In genomic region chr11:106536253-106536912, GRCm38 (mm10) we compare ENCODE assay signal across 9 mouse cellular contexts. TPM values are rescaled to one million over a fixed set of nuclear protein-coding genes. Genes with fewer than 3 reads are reported as not detected.
DNase-seq lines count a peak whose midpoint lies in the region; ATAC-seq and TF ChIP-seq lines count a peak whose summit lies in the region.
"Had no signal": no experiment of that assay in that cellular context is flagged by ENCODE, and none has a peak within 500 bp of the region (broad histone marks: within the 10 kb centered on the region; RNA-seq: fewer than 3 reads in every experiment).

No protein-coding gene starts in this region.

- H3K4me2 ChIP-seq in heart, embryonic 11.5 days = no peak overlapping the region
- no peak overlapping the region for H3K4me2 ChIP-seq in neural tube, embryonic 11.5 days (ENCODE audit: low read depth)

- TF ChIP-seq POLR2A in olfactory bulb, adult 2 months (IDR thresholded peaks at IDR 0.05; ENCODE audit: insufficient read depth, low read depth, low read length) = no peak

- DNase-seq in heart, adult 9 months (ENCODE audit: low spot score in 2 of 2) = no peak
- no peak for DNase-seq in neural tube, embryonic 11.5 days (ENCODE audit: low spot score)
- no peak for DNase-seq in neural tube, embryonic 10.5 days (ENCODE audit: extremely low spot score, low spot score)
- no peak for DNase-seq in limb, embryonic 10.5 days (ENCODE audit: low spot score)
- no peak for DNase-seq in urinary bladder, adult 2 months (ENCODE audit: low spot score)
- DNase-seq in adrenal gland, postnatal 10 days = no peak

- peak overlapping the region; percentile 84 for H3K27ac ChIP-seq in heart, embryonic 11.5 days (ENCODE audit: low read depth, low read length)
- H3K27ac ChIP-seq in neural tube, embryonic 11.5 days (ENCODE audit: low read depth, low read length) = peak overlapping the region; percentile 29; the same call in 1 of the 2 replicates
- peak overlapping the region; percentile 51 for H3K27ac ChIP-seq in limb, embryonic 10.5 days
- H3K27ac ChIP-seq in olfactory bulb, adult 2 months (ENCODE audit: insufficient read depth, low read depth, low read length) = 0 out of 2 replicates have a peak overlapping the region, but pooled peaks have one; percentile 5

- H3K27me3 ChIP-seq in heart, embryonic 11.5 days (ENCODE audit: control insufficient read depth, insufficient read depth, low read length) = no peaks in the 10 kb centered on the region
- no peaks in the 10 kb centered on the region for H3K27me3 ChIP-seq in neural tube, embryonic 11.5 days (ENCODE audit: control insufficient read depth, insufficient read depth, low read length)
- H3K27me3 ChIP-seq in limb, embryonic 10.5 days (ENCODE audit: low read depth, poor library complexity, severe bottlenecking) = no peaks in the 10 kb centered on the region
- H3K27me3 ChIP-seq: CH12.LX had no signal

- H3K9me3 ChIP-seq in heart, embryonic 11.5 days (replicated peaks; ENCODE audit: control insufficient read depth, low read length) = no peaks in the 10 kb centered on the region
- no peaks in the 10 kb centered on the region for H3K9me3 ChIP-seq in neural tube, embryonic 11.5 days (ENCODE audit: control insufficient read depth, low read length)
- H3K9me3 ChIP-seq in limb, embryonic 10.5 days (replicated peaks) = no peaks in the 10 kb centered on the region

- H3K4me1 ChIP-seq in heart, embryonic 11.5 days (ENCODE audit: control insufficient read depth, insufficient read depth, low read length) = 0 out of 2 replicates have a peak, but pooled peaks cover 5% of the 10 kb centered on the region
- H3K4me1 ChIP-seq in neural tube, embryonic 11.5 days (ENCODE audit: control insufficient read depth, insufficient read depth, low read length) = no peaks in the 10 kb centered on the region; the same call in 1 of the 2 replicates
- H3K4me1 ChIP-seq in limb, embryonic 10.5 days = peaks cover 40% of the 10 kb centered on the region
- peaks cover 19% of the 10 kb centered on the region for H3K4me1 ChIP-seq in olfactory bulb, adult 2 months (ENCODE audit: control insufficient read depth, insufficient read depth, low read length)

- no peak for TF ChIP-seq CTCF in olfactory bulb, adult 2 months (IDR thresholded peaks at IDR 0.05; ENCODE audit: insufficient read depth, low read depth, low read length)

- H3K9ac ChIP-seq in heart, embryonic 11.5 days (ENCODE audit: low read depth, low read length) = peak overlapping the region; percentile 44; the same call in 1 of the 2 replicates
- no peak overlapping the region for H3K9ac ChIP-seq in neural tube, embryonic 11.5 days (ENCODE audit: low read length)

- H3K4me3 ChIP-seq in heart, embryonic 11.5 days (ENCODE audit: low read depth, low read length) = no peak overlapping the region
- H3K4me3 ChIP-seq in neural tube, embryonic 11.5 days (ENCODE audit: low read depth, low read length) = no peak overlapping the region
- no peak overlapping the region for H3K4me3 ChIP-seq in limb, embryonic 10.5 days
- no peak overlapping the region for H3K4me3 ChIP-seq in olfactory bulb, adult 2 months (ENCODE audit: insufficient read depth, low read depth, low read length)

- peak; percentile 65 for ATAC-seq in heart, embryonic 11.5 days (replicated peaks; ENCODE audit: insufficient number of reproducible peaks, low FRiP score, low TSS enrichment)
- no peak for ATAC-seq in neural tube, embryonic 11.5 days (ENCODE audit: insufficient read depth, low FRiP score, low TSS enrichment)

- WGBS in heart, embryonic 11.5 days (ENCODE audit: insufficient replicate concordance) = 55% methylated on average over 11 of the region's 11 CpGs
- 79% methylated on average over 11 of the region's 11 CpGs for WGBS in neural tube, embryonic 11.5 days
- 89% methylated on average over 11 of the region's 11 CpGs for WGBS in limb, embryonic 10.5 days
- WGBS in olfactory bulb, adult 2 months = 59% methylated on average over 11 of the region's 11 CpGs

- H3K36me3 ChIP-seq in heart, embryonic 11.5 days (ENCODE audit: control insufficient read depth, insufficient read depth, low read length) = no peaks in the 10 kb centered on the region
- H3K36me3 ChIP-seq in neural tube, embryonic 11.5 days (ENCODE audit: control insufficient read depth, insufficient read depth, low read length) = no peaks in the 10 kb centered on the region
- peaks cover 19% of the 10 kb centered on the region for H3K36me3 ChIP-seq in limb, embryonic 10.5 days

RNA-seq across cellular contexts. Expression of gene Ern1, which starts 48.7 kb away (rescaled TPM):
- 3.7 and 4.4 TPM in 2 replicates for polyA plus RNA-seq in heart, embryonic 11.5 days (2014; fragmentation: Nextera tagmentation; extraction: Ambion mirVana)
- polyA plus RNA-seq in neural tube, embryonic 11.5 days (2014; fragmentation: Nextera tagmentation; extraction: Ambion mirVana) = 5.9 and 6.6 TPM in 2 replicates
- 7.4 and 8.2 TPM in 2 replicates for polyA plus RNA-seq in limb, embryonic 10.5 days (2016; fragmentation: Nextera tagmentation; extraction: Ambion mirVana)
- not detected in 2 replicates for polyA plus RNA-seq in olfactory bulb, adult 2 months (2012; ENCODE audit: insufficient read depth, insufficient read length, low replicate concordance, missing spikeins)
- 11.6 and 12.0 TPM in 2 replicates for polyA plus RNA-seq in urinary bladder, adult 2 months (2012; rRNA removed)
- 10 to 100 TPM; 54.8 to 63.0 TPM for total RNA-seq in adrenal gland, postnatal 10 days (2021)

Comparison
In these comparisons a context has a peak if more than half of its experiments do, and no peak if none do; other contexts are left out.
1. H3K27ac ChIP-seq: peak in every context shown above with its lines; median percentile 84 in heart, embryonic 11.5 days; 51 in limb, embryonic 10.5 days; 29 in neural tube, embryonic 11.5 days; 5 in olfactory bulb, adult 2 months.